Mouse (Mus musculus): Measurements from ENCODE around the gene Mbtps2.

DNA sequence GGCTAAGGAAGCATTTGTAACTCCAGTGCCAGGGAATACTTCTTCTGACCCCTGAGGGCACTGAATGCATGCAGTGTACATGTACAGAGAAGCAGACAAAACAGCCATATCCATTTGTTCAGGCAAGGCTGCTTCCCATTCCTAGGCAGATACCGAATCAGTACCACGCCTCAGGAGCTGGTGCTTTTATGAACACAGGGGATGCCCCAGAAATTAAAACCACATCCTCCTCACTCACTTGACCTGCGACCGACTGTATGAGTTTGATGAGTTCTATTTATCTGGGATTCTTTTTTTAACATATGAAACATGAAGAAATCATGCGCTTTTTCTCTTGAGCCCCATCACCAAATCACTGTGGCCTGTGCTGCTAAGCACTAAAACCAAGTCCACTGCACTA, 1.7 kb downstream of the Mbtps2 start:
- TF ChIP-seq CTCF (IDR thresholded peaks at IDR 0.05) (no peak), POLR2A (IDR thresholded peaks at IDR 0.05; ENCODE audit: insufficient read depth, low read depth, low read length) (no peak), EP300 (IDR thresholded peaks at IDR 0.05; ENCODE audit: insufficient read depth, low read depth, low read length) (no peak)
